Mouse (Mus musculus) kidney, adult 2 months (tissue): ENCODE results near the gene Rin2. TPM values are rescaled to one million over a fixed set of nuclear protein-coding genes. Genes with fewer than 3 reads are reported as not detected.
"Not testable (repeated sequence)": the region's sequence is repeated elsewhere in the genome, so short reads cannot be mapped to it uniquely, and the experiment has no call there.

Source experiments
- DNase-seq: peaks from one replicate; pipeline ENCODE4 v3.0.0; 2021
- H3K27ac ChIP-seq: fragments of 200-500 bp; 2 replicates; pipeline ENCODE4 v1.5.1; 2012; ENCODE audit warnings: low read depth, low read length, control low read depth, inconsistent platforms; ENCODE audit not compliant: insufficient read depth
- H3K27me3 ChIP-seq: fragments of 200-500 bp; replicated peaks from 2 replicates; pipeline ENCODE4 v1.6.1; 2012; ENCODE audit warnings: mild to moderate bottlenecking, moderate library complexity, low read length, inconsistent platforms; ENCODE audit not compliant: control insufficient read depth, insufficient read depth
- H3K36me3 ChIP-seq: fragments of 200-500 bp; 2 replicates; pipeline ENCODE4 v1.6.1; 2012; ENCODE audit warnings: mild to moderate bottlenecking, moderate library complexity, low read length, inconsistent platforms; ENCODE audit not compliant: control insufficient read depth, insufficient read depth
- H3K4me1 ChIP-seq: fragments of 200-500 bp; 2 replicates; pipeline ENCODE4 v1.6.1; 2011; ENCODE audit warnings: low read length; ENCODE audit not compliant: control insufficient read depth, insufficient read depth
- H3K4me3 ChIP-seq: fragments of 200-500 bp; 2 replicates; pipeline ENCODE4 v1.5.1; 2011; ENCODE audit warnings: mild to moderate bottlenecking, low read depth, low read length, control low read depth; ENCODE audit not compliant: insufficient read depth
- CTCF ChIP-seq: fragments of 200-500 bp; conservative IDR thresholded peaks from 2 replicates; pipeline ENCODE4 v1.5.1; 2011; ENCODE audit warnings: low read depth, mild to moderate bottlenecking, control low read depth, low read length, moderate library complexity, mixed read lengths; ENCODE audit not compliant: insufficient read depth, insufficient read length
- POLR2A ChIP-seq: fragments of 200-500 bp; IDR thresholded peaks from one replicate; pipeline ENCODE4 v1.6.1; 2011; ENCODE audit warnings: low read depth, low read length, control low read depth
- WGBS: fragments of 180-500 bp; shearing (Covaris S2); methylation state at CpG from one replicate; pipeline ENCODE4 v1.1.7; 2018; 5-methylcytosine and 5-hydroxymethylcytosine counted together
- polyA plus RNA-seq: library from polyadenylated mRNA; depleted of rRNA; stranded (reverse); fragments of >200 nt; gene quantifications from 2 replicates; pipeline ENCODE4 v1.2.3, GENCODE M21; 2012

Gene Rin2
- polyA plus RNA-seq, 1 experiment: 18.8 TPM

GRCm38 (mm10) chr2:145718624-145719183 is 43.7 kb downstream of the Rin2 start:
- TF ChIP-seq POLR2A (no peak), CTCF (no peak)
- no peak for DNase-seq
- 74% methylated on average over 5 of the region's 5 CpGs for WGBS

GRCm38 (mm10) chr2:145720157-145720556 is 45.1 kb downstream of the Rin2 start:
- no peak overlapping the region for H3K4me3 ChIP-seq
- TF ChIP-seq POLR2A: no peak
- TF ChIP-seq CTCF: no peak
- H3K27ac ChIP-seq: no peak overlapping the region
- DNase-seq: no peak
- WGBS: 77% methylated on average over 3 of the region's 3 CpGs
- no peaks in the 10 kb centered on the region for H3K36me3 ChIP-seq
- no peaks in the 10 kb centered on the region for H3K4me1 ChIP-seq
- H3K27me3 ChIP-seq: no peaks in the 10 kb centered on the region

More at GRCm38 (mm10) chr2:145718624-145719183, 43.7 kb downstream of the Rin2 start:
- no peaks in the 10 kb centered on the region for H3K36me3 ChIP-seq
- H3K27me3 ChIP-seq: no peaks in the 10 kb centered on the region
- H3K4me3 ChIP-seq: no peak overlapping the region
- no peak overlapping the region for H3K27ac ChIP-seq
- no peaks in the 10 kb centered on the region for H3K4me1 ChIP-seq

GRCm38 (mm10) chr2:145720743-145721142 is 45.7 kb downstream of the Rin2 start:
- H3K4me1 ChIP-seq: no peaks in the 10 kb centered on the region
- TF ChIP-seq POLR2A (no peak), CTCF (no peak)

GRCm38 (mm10) chr2:145722304-145722703 is 47.3 kb downstream of the Rin2 start:
- not testable (repeated sequence) for H3K27me3 ChIP-seq, H3K4me1 ChIP-seq, H3K36me3 ChIP-seq, DNase-seq, H3K27ac ChIP-seq, H3K4me3 ChIP-seq
- 77% methylated on average over 2 of the region's 2 CpGs for WGBS

More at GRCm38 (mm10) chr2:145720743-145721142, 45.7 kb downstream of the Rin2 start:
- 91% methylated on average over 2 of the region's 2 CpGs for WGBS
- no peaks in the 10 kb centered on the region for H3K36me3 ChIP-seq
- no peak overlapping the region for H3K27ac ChIP-seq
- DNase-seq: no peak
- H3K4me3 ChIP-seq: no peak overlapping the region
- H3K27me3 ChIP-seq: no peaks in the 10 kb centered on the region

- Histone ChIP-seq H3K27ac (no peak overlapping the region; the same call in 1 of the 2 replicates), H3K4me1 (no peaks in the 10 kb centered on the region), H3K4me3 (no peak overlapping the region), H3K27me3 (no peaks in the 10 kb centered on the region), H3K36me3 (no peaks in the 10 kb centered on the region)
- TF ChIP-seq CTCF: no peak
- TF ChIP-seq POLR2A: no peak
- WGBS: 63% methylated on average over 1 of the region's 1 CpGs
- DNase-seq: peak; percentile 47
Measured at GRCm38 (mm10) chr2:145724288-145724687, 49.3 kb downstream of the Rin2 start.

- no peak for DNase-seq
- WGBS: 80% methylated on average over 7 of the region's 7 CpGs
Measured at GRCm38 (mm10) chr2:145729414-145729813, 54.4 kb downstream of the Rin2 start.

GRCm38 (mm10) chr2:145730189-145730880 is 55.3 kb downstream of the Rin2 start:
- Histone ChIP-seq H3K27me3 (no peaks in the 10 kb centered on the region), H3K27ac (0 out of 2 replicates have a peak overlapping the region, but pooled peaks have one; percentile 2), H3K4me1 (no peaks in the 10 kb centered on the region; the same call in 1 of the 2 replicates), H3K4me3 (no peak overlapping the region), H3K36me3 (no peaks in the 10 kb centered on the region)
- no peak for DNase-seq
- TF ChIP-seq CTCF (no peak), POLR2A (no peak)
- 73% methylated on average over 9 of the region's 9 CpGs for WGBS

More at GRCm38 (mm10) chr2:145729414-145729813, 54.4 kb downstream of the Rin2 start:
- H3K27me3 ChIP-seq: no peaks in the 10 kb centered on the region
- H3K4me3 ChIP-seq: no peak overlapping the region
- H3K27ac ChIP-seq: no peak overlapping the region
- H3K4me1 ChIP-seq: no peaks in the 10 kb centered on the region; the same call in 1 of the 2 replicates
- no peaks in the 10 kb centered on the region for H3K36me3 ChIP-seq
- TF ChIP-seq CTCF (no peak), POLR2A (no peak)

GRCm38 (mm10) chr2:145730905-145731304 is 55.9 kb downstream of the Rin2 start:
- Histone ChIP-seq H3K27ac (no peak overlapping the region), H3K4me3 (no peak overlapping the region), H3K4me1 (no peaks in the 10 kb centered on the region; the same call in 1 of the 2 replicates), H3K36me3 (no peaks in the 10 kb centered on the region), H3K27me3 (no peaks in the 10 kb centered on the region)
- TF ChIP-seq POLR2A (no peak), CTCF (no peak)
- 89% methylated on average over 7 of the region's 7 CpGs for whole genome bisulfite sequencing
- DNase-seq: no peak
